Mouse (Mus musculus) spleen, adult 2 months (tissue): ENCODE results near the gene Mtmr14. TPM values are rescaled to one million over a fixed set of nuclear protein-coding genes. Genes with fewer than 3 reads are reported as not detected.

Experiments
- DNase-seq, 2 experiments: peaks; one replicate each; pipeline versions ENCODE4 v3.0.0 to v3.0.0-alpha.2; 2012 to 2021; ENCODE audit warnings: low spot score in 2 of 2, low read depth in 1 of 2
- H3K27ac ChIP-seq: fragments of 200-500 bp; 2 replicates; pipeline ENCODE4 v1.5.1; 2012; ENCODE audit warnings: low read length, inconsistent platforms; ENCODE audit not compliant: insufficient read depth
- H3K27me3 ChIP-seq: fragments of 200-500 bp; 2 replicates; pipeline ENCODE4 v1.6.1; 2012; ENCODE audit warnings: mild to moderate bottlenecking, moderate library complexity, low read length, inconsistent platforms; ENCODE audit not compliant: control insufficient read depth, insufficient read depth
- H3K36me3 ChIP-seq: fragments of 200-500 bp; 2 replicates; pipeline ENCODE4 v1.6.1; 2012; ENCODE audit warnings: mild to moderate bottlenecking, low read length, inconsistent platforms; ENCODE audit not compliant: control insufficient read depth, insufficient read depth
- H3K4me1 ChIP-seq: fragments of 200-500 bp; 2 replicates; pipeline ENCODE4 v1.6.1; 2011; ENCODE audit warnings: inconsistent platforms; ENCODE audit not compliant: control insufficient read depth, insufficient read depth, insufficient read length
- H3K4me3 ChIP-seq: fragments of 200-500 bp; 2 replicates; pipeline ENCODE4 v1.5.1; 2011; ENCODE audit warnings: mild to moderate bottlenecking, inconsistent platforms; ENCODE audit not compliant: insufficient read depth, insufficient read length; ENCODE audit errors: extremely low read depth
- CTCF ChIP-seq: fragments of 200-500 bp; IDR thresholded peaks from 2 replicates; pipeline ENCODE4 v1.5.1; 2011; ENCODE audit warnings: mild to moderate bottlenecking, inconsistent platforms; ENCODE audit not compliant: insufficient read depth, insufficient read length, insufficient replicate concordance; ENCODE audit errors: extremely low read depth
- POLR2A ChIP-seq: fragments of 200-500 bp; IDR thresholded peaks from 2 replicates; pipeline ENCODE4 v1.6.1; 2011; ENCODE audit warnings: low read depth, low read length, inconsistent platforms
- WGBS: fragments of 180-500 bp; shearing (Covaris S2); methylation state at CpG from one replicate; pipeline ENCODE4 v1.1.7; 2018; 5-methylcytosine and 5-hydroxymethylcytosine counted together
- polyA plus RNA-seq: library from polyadenylated mRNA; depleted of rRNA; stranded (reverse); fragments of >200 nt; gene quantifications from 2 replicates; pipeline ENCODE4 v1.2.3, GENCODE M21; 2012; rRNA removed

Mtmr14 gene
- 47.4 and 64.4 TPM in 2 replicates for polyA plus RNA-seq

GRCm38 (mm10) chr6:113237542-113238270 is at the start of gene Mtmr14:
Gene Mtmr14, plus strand, starts transcription at chr6:113237843.
- TF ChIP-seq CTCF: no peak
- TF ChIP-seq POLR2A: peak; percentile 44
- peaks cover 8% of the 10 kb centered on the region for H3K36me3 ChIP-seq
- H3K27ac ChIP-seq: peak within 1 kb of the TSS; percentile 74
- peak within 1 kb of the TSS; percentile 86 for H3K4me3 ChIP-seq
- peaks cover 4% of the 10 kb centered on the region; the same call in 1 of the 2 replicates for H3K4me1 ChIP-seq
- 0% methylated on average over 49 of the region's 55 CpGs for WGBS
- no peaks in the 10 kb centered on the region for H3K27me3 ChIP-seq
- peak; percentile 97 to 99 for DNase-seq

DNA sequence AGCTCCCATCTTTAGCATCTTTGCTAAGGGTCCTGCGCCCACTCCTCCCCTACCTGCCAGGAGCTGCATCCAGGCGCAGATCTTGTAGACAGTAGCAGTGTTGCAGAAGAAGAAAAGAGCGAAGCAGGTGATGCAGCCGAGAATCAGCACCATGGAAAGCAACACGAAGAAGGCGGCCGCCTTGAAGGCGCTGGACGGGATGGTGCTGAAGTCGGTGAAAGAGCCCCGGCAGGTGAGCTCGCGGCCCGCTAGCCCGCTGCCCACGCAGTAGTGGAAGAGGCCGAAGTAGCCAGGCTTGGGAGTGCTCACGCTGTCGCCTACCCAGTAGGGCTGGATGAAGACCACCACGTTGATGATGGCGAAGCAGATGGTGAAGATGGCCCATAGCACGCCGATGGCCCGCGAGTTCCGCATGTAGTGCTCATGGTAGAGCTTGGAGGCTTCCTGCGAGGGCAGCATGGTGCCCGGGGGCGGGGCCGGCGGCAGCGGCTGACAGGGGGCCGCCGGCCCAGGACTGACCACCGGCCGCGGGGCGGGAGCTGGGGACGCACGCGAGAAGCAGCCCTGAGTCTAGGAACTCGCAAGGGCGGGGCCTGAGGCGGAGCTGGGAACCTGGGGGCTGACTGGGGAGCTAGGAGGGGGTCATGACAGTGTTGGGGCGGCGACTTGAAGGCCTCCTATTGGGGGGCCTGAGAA is 43.7 kb upstream of the Mtmr14 start:
- no peak overlapping the region for H3K4me3 ChIP-seq

GRCm38 (mm10) chr6:113194517-113194840 is 43.2 kb upstream of the Mtmr14 start:
- no peak for DNase-seq
- no peaks in the 10 kb centered on the region for H3K36me3 ChIP-seq
- H3K4me3 ChIP-seq: no peak overlapping the region
- H3K4me1 ChIP-seq: peaks cover 5% of the 10 kb centered on the region; the same call in 1 of the 2 replicates
- WGBS: 10% methylated on average over 5 of the region's 5 CpGs
- H3K27me3 ChIP-seq: peaks cover 26% of the 10 kb centered on the region
- no peak for TF ChIP-seq CTCF
- TF ChIP-seq POLR2A: no peak
- H3K27ac ChIP-seq: no peak overlapping the region

More for the DNA sequence above, 43.7 kb upstream of the Mtmr14 start:
- TF ChIP-seq CTCF (no peak), POLR2A (no peak)
- no peak for DNase-seq
- no peaks in the 10 kb centered on the region for H3K36me3 ChIP-seq
- WGBS: 11% methylated on average over 46 of the region's 46 CpGs
- H3K27ac ChIP-seq: no peak overlapping the region
- peaks cover 5% of the 10 kb centered on the region; the same call in 1 of the 2 replicates for H3K4me1 ChIP-seq
- peaks cover 26% of the 10 kb centered on the region for H3K27me3 ChIP-seq

- Histone ChIP-seq H3K27ac (no peak within 1 kb of the TSS), H3K27me3 (peaks cover 26% of the 10 kb centered on the region), H3K4me1 (peaks cover 5% of the 10 kb centered on the region; the same call in 1 of the 2 replicates), H3K36me3 (no peaks in the 10 kb centered on the region), H3K4me3 (peak within 1 kb of the TSS; percentile 33; the same call in 1 of the 2 replicates)
- WGBS: 4% methylated on average over 37 of the region's 66 CpGs
- TF ChIP-seq POLR2A: no peak
- TF ChIP-seq CTCF: no peak
- DNase-seq: no peak
Measured at GRCm38 (mm10) chr6:113194841-113195595, 42.6 kb upstream of the Mtmr14 start, which contains the start of gene Lhfpl4. Gene Lhfpl4, minus strand, starts transcription at chr6:113195384.

DNA sequence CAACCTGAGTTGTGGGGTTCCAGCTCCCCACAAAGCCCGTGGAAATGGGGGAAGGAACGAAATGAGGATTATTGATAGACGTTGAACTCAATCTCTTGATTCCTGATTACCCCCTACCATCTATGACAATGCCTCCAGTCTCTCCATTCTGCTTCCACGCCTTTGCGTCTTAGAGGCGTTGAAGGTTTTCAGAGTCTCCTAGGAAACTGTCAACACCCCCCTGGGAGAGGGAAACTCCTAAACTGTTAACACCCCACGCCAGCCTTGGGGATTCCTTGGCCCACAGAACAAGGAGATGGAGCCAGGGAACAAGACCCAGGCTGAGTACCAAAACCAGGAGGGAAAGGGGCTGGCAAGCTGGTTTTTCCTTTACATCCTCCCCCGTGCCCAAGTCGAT is 42.0 kb upstream of the Mtmr14 start:
- H3K4me1 ChIP-seq: peaks cover 5% of the 10 kb centered on the region; the same call in 1 of the 2 replicates
- no peak overlapping the region for H3K4me3 ChIP-seq
- DNase-seq: no peak
- no peak overlapping the region for H3K27ac ChIP-seq
- peaks cover 26% of the 10 kb centered on the region for H3K27me3 ChIP-seq
- H3K36me3 ChIP-seq: no peaks in the 10 kb centered on the region
- TF ChIP-seq POLR2A: no peak
- WGBS: 30% methylated on average over 9 of the region's 9 CpGs

DNA sequence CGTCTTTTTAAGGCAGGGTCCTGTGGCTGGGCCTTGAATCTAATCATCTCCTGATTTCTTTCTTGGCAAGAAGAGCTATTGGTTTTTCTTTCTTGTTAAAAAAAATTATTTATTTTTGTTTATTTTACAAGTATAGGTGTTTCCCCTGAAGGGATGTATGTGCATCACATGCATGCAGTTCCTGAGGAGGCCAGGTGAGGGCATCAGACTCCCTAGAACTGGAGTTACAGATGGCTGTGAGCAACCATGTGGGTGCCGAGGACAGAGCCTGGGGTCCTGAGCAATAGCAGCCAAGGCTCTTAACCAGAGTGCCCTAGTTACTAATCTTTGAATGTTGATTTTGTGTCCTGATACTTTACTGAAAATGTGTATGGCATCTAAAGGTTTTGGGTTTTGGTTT is 21.4 kb upstream of the Mtmr14 start:
- no peak overlapping the region for H3K27ac ChIP-seq
- WGBS: 79% methylated on average over 2 of the region's 2 CpGs
- H3K36me3 ChIP-seq: no peaks in the 10 kb centered on the region
- H3K4me1 ChIP-seq: no peaks in the 10 kb centered on the region
- no peak for DNase-seq
- TF ChIP-seq CTCF (no peak), POLR2A (no peak)
- no peak overlapping the region for H3K4me3 ChIP-seq
- no peaks in the 10 kb centered on the region for H3K27me3 ChIP-seq
